Mouse (Mus musculus): ENCODE data around the gene Xrcc1. TPM values are rescaled to one million over a fixed set of nuclear protein-coding genes. Genes with fewer than 3 reads are reported as not detected.

The Xrcc1 gene
- total and polyA plus RNA-seq, 3 experiments = 81.7 to 148 (median 136) TPM

GRCm38 (mm10) chr7:24522805-24523204, 23.3 kb upstream of the Xrcc1 start:
- no peak overlapping the region for H3K4me2 ChIP-seq (ENCODE audit: insufficient read depth, low read depth, poor library complexity, severe bottlenecking)
- no peak overlapping the region for H3K27ac ChIP-seq (ENCODE audit: insufficient read depth, low read depth)
- H3K36me3 ChIP-seq (replicated peaks in 1 of 2; ENCODE audit: control insufficient read depth in 1 of 2, insufficient read depth in 1 of 2, low read length in 1 of 2) = no peaks in the 10 kb centered on the region
- in situ Hi-C loops (cut with MboI; ENCODE audit: low pct_ligation_motif_present, low pct_unique_long_range_greater_than_20kb, low sequenced_read_pairs) (no loop called here), dilution Hi-C loops (cut with MboI; ENCODE audit: extremely low pct_ligation_motif_present, extremely low pct_unique_long_range_greater_than_20kb, low sequenced_read_pairs) (no loop called here)
- no peak overlapping the region for H3K4me3 ChIP-seq (replicated peaks in 1 of 3; ENCODE audit: low read depth in 2 of 3, low read length in 2 of 3, poor library complexity in 1 of 3)
- H3K9me3 ChIP-seq (replicated peaks; ENCODE audit: low read length) = peaks cover 3% of the 10 kb centered on the region
- H3K9ac ChIP-seq (ENCODE audit: insufficient read depth, low read depth) = no peak overlapping the region
- H3K27me3 ChIP-seq (replicated peaks) = no peaks in the 10 kb centered on the region
- no peaks in the 10 kb centered on the region for H3K79me2 ChIP-seq (replicated peaks; ENCODE audit: control insufficient read depth, extremely low read depth, insufficient read depth, poor library complexity, severe bottlenecking)
- peaks cover 6 to 31% of the 10 kb centered on the region in 2 experiments for H3K4me1 ChIP-seq (ENCODE audit: control insufficient read depth in 1 of 2, insufficient read depth in 2 of 2)
- TF ChIP-seq MYC (IDR thresholded peaks at IDR 0.05; ENCODE audit: low read depth, low read length) (no peak), JUND (conservative IDR thresholded peaks at IDR 0.05; ENCODE audit: low read depth, low read length) (no peak), NRF1 (IDR thresholded peaks at IDR 0.05; ENCODE audit: low read depth, low read length) (no peak), BHLHE40 (IDR thresholded peaks at IDR 0.05; ENCODE audit: low read depth, low read length) (no peak), RCOR1 (conservative IDR thresholded peaks at IDR 0.05; ENCODE audit: low read depth, low read length) (no peak), ZNF384 (IDR thresholded peaks at IDR 0.05; ENCODE audit: low read depth, low read length) (no peak), POLR2A (IDR thresholded peaks at IDR 0.05; ENCODE audit: low read depth, low read length) (no peak), ZMIZ1 (IDR thresholded peaks at IDR 0.05; ENCODE audit: low read depth, low read length) (no peak), CHD1 (IDR thresholded peaks at IDR 0.05; ENCODE audit: low read depth, low read length) (no peak), SMC3 (IDR thresholded peaks at IDR 0.05; ENCODE audit: low read depth, low read length) (no peak), MAFK (IDR thresholded peaks at IDR 0.05; ENCODE audit: insufficient replicate concordance, low read length) (no peak), PAX5 (IDR thresholded peaks at IDR 0.05; ENCODE audit: low read length) (no peak), CHD2 (IDR thresholded peaks at IDR 0.05; ENCODE audit: low read length) (no peak), ELF1 (IDR thresholded peaks at IDR 0.05; ENCODE audit: low read depth, low read length) (no peak)
- no peak for DNase-seq (ENCODE audit: extremely low read depth)

- Histone ChIP-seq H3K4me3 (replicated peaks in 1 of 3; ENCODE audit: low read depth in 2 of 3, low read length in 2 of 3, poor library complexity in 1 of 3) (no peak overlapping the region), H3K36me3 (replicated peaks in 1 of 2; ENCODE audit: control insufficient read depth in 1 of 2, insufficient read depth in 1 of 2, low read length in 1 of 2) (no peaks in the 10 kb centered on the region), H3K4me1 (ENCODE audit: control insufficient read depth in 1 of 2, insufficient read depth in 2 of 2) (peaks cover 3 to 31% of the 10 kb centered on the region in 2 experiments), H3K9ac (ENCODE audit: insufficient read depth, low read depth) (no peak overlapping the region), H3K9me3 (replicated peaks; ENCODE audit: low read length) (peaks cover 3% of the 10 kb centered on the region), H3K79me2 (replicated peaks; ENCODE audit: control insufficient read depth, extremely low read depth, insufficient read depth, poor library complexity, severe bottlenecking) (no peaks in the 10 kb centered on the region), H3K4me2 (ENCODE audit: insufficient read depth, low read depth, poor library complexity, severe bottlenecking) (no peak overlapping the region), H3K27me3 (replicated peaks) (no peaks in the 10 kb centered on the region), H3K27ac (ENCODE audit: insufficient read depth, low read depth) (no peak overlapping the region)
- TF ChIP-seq BHLHE40 (IDR thresholded peaks at IDR 0.05; ENCODE audit: low read depth, low read length) (0 out of 2 replicates have a peak, but pooled peaks have one; percentile 20), TCF12 (IDR thresholded peaks at IDR 0.05; ENCODE audit: low read depth, low read length) (0 out of 2 replicates have a peak, but pooled peaks have one; percentile 41), USF1 (IDR thresholded peaks at IDR 0.05; ENCODE audit: low read depth, low read length) (no peak), EP300 (IDR thresholded peaks at IDR 0.05; ENCODE audit: low read length) (0 out of 2 replicates have a peak, but pooled peaks have one; percentile 51)
- no peak for DNase-seq (ENCODE audit: extremely low read depth)
- dilution Hi-C loops (cut with MboI; ENCODE audit: extremely low pct_ligation_motif_present, extremely low pct_unique_long_range_greater_than_20kb, low sequenced_read_pairs) = no loop called here
- in situ Hi-C loops (cut with MboI; ENCODE audit: low pct_ligation_motif_present, low pct_unique_long_range_greater_than_20kb, low sequenced_read_pairs) = no loop called here
These were observed 22.4 kb upstream of the Xrcc1 start for GRCm38 (mm10) chr7:24523723-24524122.
